Mouse (Mus musculus): Measurements from ENCODE around the gene Ric3.

DNA sequence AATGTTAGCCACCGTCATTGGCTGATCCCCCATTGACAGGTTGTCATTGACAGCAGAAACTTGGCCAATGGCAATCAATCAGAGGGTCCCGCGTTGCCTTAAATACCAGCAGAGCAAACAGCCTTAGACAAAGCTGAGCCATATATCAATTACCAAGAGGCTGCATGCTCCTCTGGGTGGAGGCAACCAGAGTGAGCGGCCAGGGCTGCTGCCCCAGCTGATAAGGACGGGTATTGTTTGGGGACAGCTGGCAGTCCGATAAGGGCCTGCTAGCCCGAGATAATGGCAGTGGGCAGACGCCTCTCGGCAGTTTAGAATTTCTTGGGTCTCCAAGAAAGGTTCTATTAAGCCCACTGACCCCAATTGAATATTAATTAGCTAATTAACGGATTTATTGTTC lies 31.8 kb upstream of the Ric3 start:
- TF ChIP-seq CTCF (IDR thresholded peaks at IDR 0.05; ENCODE audit: extremely low read depth, insufficient read depth, insufficient read length, insufficient replicate concordance) = no peak
- no peak for TF ChIP-seq POLR2A (IDR thresholded peaks at IDR 0.05; ENCODE audit: low read depth, low read length)
